Mouse (Mus musculus): Measurements from ENCODE around the gene Pramef25.
"Not testable (repeated sequence)": the region's sequence is repeated elsewhere in the genome, so short reads cannot be mapped to it uniquely, and the experiment has no call there.

The Pramef25 gene

GRCm38 (mm10) chr4:143950916-143951315 lies at the start of gene Pramef25:
Gene Pramef25 (minus strand): TSS chr4:143951016.
- not testable (repeated sequence) for DNase-seq

GRCm38 (mm10) chr4:143994269-143994668 lies 43.5 kb upstream of the Pramef25 start, which contains the start of gene Pramef17:
Gene Pramef17 (minus strand): TSS chr4:143994369.
- not testable (repeated sequence) for DNase-seq

- DNase-seq: peak; percentile 56
Observed at GRCm38 (mm10) chr4:143988126-143988525, 37.3 kb upstream of the Pramef25 start.

- peak; percentile 3 for DNase-seq
Observed at GRCm38 (mm10) chr4:143987475-143987941, 36.7 kb upstream of the Pramef25 start.

GRCm38 (mm10) chr4:143985733-143986132 lies 34.9 kb upstream of the Pramef25 start:
- DNase-seq: peak; percentile 9

- not testable (repeated sequence) for DNase-seq
Observed at GRCm38 (mm10) chr4:143985165-143985564, 34.3 kb upstream of the Pramef25 start.

GRCm38 (mm10) chr4:143983446-143983845 lies 32.6 kb upstream of the Pramef25 start:
- not testable (repeated sequence) for DNase-seq

GRCm38 (mm10) chr4:143966850-143967249 lies 16.0 kb upstream of the Pramef25 start, which contains the start of gene Gm13101:
Gene Gm13101 (minus strand): TSS chr4:143966950.
- not testable (repeated sequence) for DNase-seq

GRCm38 (mm10) chr4:143900280-143900679 lies 50.5 kb downstream of the Pramef25 start, which contains the start of gene Pramef6:
Gene Pramef6 (minus strand): TSS chr4:143900380.
- DNase-seq: not testable (repeated sequence)
